Mouse (Mus musculus) heart, postnatal 14 days (tissue): ENCODE data around the gene Ptpn1. TPM values are rescaled to one million over a fixed set of nuclear protein-coding genes. Genes with fewer than 3 reads are reported as not detected.

ENCODE experiments used
- DNase-seq, 2 experiments: peaks; one replicate each; pipeline ENCODE4 v3.0.0; 2021 to 2022
- intact Hi-C: fragments of 180-260 bp; cut with DNase I; formaldehyde crosslinking; loops from one replicate; pipeline ENCODE4 v1.15.1; 2025
- long read RNA-seq, 2 experiments: library from polyadenylated mRNA; stranded (forward); transcript quantifications; one replicate each; pipeline ENCODE4 v2.0.0; 2021
- total RNA-seq, 2 experiments: library from RNA; stranded (reverse); gene quantifications; 2 replicates each; pipeline ENCODE4 v1.2.3; 2021

Gene Ptpn1
- 10 to 100 TPM; 24.0 to 27.8 TPM for total RNA-seq
- long read RNA-seq, experiment 1, full-length matches to known transcripts, result 27 of 38 reads
- long read RNA-seq, experiment 1, partial matches to known transcripts, result 8 of 38 reads
- long read RNA-seq, experiment 1, other reads (novel, unspliced or antisense), result 3 of 38 reads
- long read RNA-seq, experiment 2, full-length matches to known transcripts, result 26 of 35 reads
- long read RNA-seq, experiment 2, partial matches to known transcripts, result 3 of 35 reads
- long read RNA-seq, experiment 2, other reads (novel, unspliced or antisense), result 6 of 35 reads

DNA sequence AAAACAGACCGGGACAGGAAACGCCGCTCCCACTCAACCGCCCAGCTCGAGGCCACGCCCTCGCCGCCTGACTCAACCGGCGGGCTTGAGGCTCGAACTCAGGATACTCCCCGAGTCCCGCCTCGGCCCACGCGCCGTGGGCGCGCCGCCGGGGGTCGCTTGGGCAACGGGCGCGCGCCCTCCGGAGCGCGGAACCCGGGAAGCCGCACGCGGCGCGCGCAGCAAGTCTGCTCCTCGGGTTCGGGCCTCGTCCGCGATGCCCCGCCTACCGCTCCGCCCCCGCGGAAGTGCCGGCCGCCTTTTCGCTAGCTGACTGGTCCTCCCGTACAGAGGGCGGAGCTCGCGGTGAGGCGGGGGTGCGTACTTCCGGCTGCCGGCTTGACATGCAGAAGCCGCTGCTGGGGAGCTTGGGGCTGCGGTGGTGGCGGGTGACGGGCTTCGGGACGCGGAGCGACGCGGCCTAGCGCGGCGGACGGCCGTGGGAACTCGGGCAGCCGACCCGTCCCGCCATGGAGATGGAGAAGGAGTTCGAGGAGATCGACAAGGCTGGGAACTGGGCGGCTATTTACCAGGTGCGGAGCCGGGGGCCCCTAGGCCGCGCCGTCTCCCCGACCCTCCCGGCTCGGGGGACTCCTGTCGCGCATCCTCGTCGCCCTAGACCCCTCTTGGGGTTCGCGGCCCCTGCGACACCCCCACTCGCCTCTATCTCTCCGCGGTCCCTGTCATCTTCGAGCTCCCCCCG lies at the start of gene Ptpn1:
Ptpn1 (plus strand) TSS at position 73 of the 742 bp plus-strand sequence.
- intact Hi-C loops, result loop anchor here (2.0 kb wide), 1 partner anchor 29 kb away; no protein-coding TSS in a partner anchor
- DNase-seq, result peak; percentile 98

DNA sequence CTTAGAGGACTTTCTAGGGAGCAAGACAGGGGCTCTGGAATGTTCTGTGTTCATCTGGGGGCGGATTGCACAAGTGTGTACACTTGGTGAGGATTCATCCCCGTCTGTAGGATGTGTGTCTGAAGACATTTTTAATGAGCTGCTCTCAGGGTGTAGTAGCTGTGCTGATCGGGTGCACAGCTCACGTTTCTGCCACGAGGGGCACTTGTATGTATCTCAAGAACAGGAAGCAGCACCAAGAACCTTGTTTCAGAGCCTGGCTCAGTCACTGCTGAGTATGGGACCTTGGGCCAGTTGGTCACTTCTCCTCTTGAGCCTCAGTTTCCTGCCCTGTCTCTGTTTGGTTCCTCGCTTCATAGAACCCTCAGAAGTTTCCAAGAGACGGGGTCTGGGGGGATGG lies 45.4 kb upstream of the Ptpn1 start:
- no peak for DNase-seq
- intact Hi-C loops, result loop anchor here (5.0 kb wide), 1 partner anchor 54 kb away; no protein-coding TSS in a partner anchor

DNA sequence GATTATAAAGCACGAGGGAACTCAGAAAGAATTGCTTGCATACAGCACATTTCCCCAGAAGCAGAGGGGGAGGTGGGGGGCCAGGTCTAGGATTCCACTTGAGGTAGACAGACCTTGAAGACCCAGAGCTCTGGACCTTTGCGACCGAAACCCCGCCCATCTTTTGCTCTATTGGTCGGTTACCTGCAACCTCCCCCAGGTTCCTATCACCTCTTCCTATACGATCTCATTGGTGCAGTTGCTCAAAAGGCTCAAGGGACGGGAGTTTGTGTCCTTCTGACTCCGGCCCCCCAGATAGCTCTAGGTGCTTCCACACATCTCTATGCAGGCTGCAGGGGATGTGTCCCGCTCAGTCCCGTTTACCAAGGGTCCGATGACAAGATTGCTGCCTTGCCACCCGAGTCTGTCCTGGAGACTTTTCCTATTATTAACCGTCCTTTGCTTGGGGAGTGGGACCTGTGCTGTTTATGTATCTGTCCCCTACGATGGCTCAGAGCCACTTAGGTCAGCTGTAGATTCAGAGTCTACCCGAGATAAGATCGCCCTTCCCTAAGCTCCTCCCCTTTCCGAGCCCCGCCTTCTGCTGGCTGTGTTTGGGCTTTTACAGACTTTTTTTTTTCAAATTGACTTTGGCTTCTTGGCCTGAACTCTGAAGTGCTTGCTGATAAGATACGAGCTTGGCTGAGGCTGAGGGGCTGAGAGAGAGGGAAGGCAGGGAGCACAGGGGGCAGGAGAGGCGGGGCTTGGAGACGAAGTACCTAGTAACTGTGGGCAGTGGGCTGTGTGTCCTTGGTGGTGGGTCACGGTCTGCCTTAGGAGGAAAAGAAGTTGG lies 44.1 kb upstream of the Ptpn1 start:
- peak; percentile 37 to 52 for DNase-seq
- intact Hi-C loops, result loop anchor here (5.0 kb wide), 1 partner anchor 55 kb away; no protein-coding TSS in a partner anchor

DNA sequence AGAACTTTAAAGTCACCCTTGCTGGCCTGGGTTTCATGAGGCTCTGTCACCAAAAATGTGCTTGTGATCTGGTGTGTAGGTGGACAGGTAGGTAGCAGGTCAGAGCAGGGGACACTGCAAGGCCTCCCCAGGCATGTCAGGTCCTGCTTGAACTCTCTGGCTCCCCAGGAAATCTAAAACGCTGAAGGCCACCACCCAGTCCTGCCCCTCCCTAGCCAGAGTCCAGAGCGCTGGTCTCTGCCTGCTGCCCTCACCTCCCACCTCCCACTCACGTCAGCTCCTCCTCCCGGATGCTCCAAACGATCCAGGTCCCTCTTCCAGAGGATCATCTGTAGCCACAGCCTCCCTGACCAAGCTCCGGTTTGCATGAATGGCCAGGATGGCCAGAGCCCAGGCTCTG lies 43.0 kb upstream of the Ptpn1 start:
- intact Hi-C loops, result loop anchor here (5.0 kb wide), 1 partner anchor 57 kb away; no protein-coding TSS in a partner anchor
- DNase-seq, result no peak

DNA sequence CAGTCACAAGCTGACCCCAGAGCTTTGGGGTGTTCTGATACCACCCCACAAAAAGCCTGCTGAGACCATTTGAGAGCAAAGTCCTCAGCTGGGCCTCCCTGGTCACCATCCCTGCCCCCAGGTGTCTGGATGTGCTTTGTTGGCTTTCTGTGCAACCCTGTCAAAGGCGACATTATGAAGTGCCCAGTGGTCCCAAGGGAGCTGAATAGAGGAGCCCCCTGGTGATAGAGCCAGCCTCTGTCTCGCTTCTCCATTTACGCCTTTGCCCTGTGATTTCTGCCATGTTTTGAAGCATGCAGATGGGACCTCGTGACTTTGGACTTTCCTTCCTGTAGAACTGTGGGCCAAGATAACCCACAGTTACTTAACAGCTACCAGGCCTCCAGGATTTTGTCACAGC lies 42.0 kb upstream of the Ptpn1 start:
- no peak for DNase-seq
- intact Hi-C loops, result loop anchor here (5.0 kb wide), 2 partner anchors 58 to 123 kb away; no protein-coding TSS in a partner anchor

DNA sequence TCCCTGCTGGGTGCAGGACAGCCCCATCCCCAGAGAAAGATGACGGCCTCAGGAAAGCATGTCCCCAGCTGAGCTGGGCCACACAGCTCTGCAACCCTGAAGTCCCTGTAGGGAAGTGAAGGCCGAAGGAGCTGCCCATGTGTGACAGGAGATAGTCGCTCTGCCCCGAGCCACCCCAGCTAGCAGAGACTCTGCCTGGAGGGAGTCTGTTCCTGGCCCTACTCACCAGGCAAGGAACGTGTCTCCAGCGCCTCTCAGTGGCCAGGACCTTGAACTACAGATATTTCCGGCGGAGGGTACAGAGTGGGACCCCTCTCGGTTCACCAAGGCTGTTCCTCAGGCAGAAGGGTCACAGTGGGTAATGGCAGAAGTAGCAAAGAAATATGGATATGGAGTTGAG lies 39.9 kb upstream of the Ptpn1 start:
- peak; percentile 78 to 83 for DNase-seq
- intact Hi-C loops, result loop anchor here (5.0 kb wide), 1 partner anchor 125 kb away; no protein-coding TSS in a partner anchor

DNA sequence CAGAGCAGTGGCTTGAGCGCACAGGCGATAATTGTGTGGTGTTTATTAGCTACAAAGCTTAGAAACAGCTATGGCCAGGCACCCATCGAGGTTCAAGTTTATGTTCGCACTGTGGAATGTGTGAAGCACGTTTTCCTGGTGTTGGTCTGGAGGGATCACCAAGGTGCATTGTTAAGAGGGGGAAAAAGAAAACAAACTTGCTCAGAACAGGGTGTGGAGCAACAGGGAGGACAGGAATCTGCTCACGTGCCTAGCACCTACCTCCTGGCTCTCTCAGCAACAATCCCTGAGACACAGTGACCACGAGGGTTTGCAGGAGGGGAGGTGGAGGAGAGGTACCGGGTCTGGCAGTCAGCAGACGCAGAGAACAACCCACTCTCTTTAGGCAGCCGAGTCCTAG lies 38.2 kb upstream of the Ptpn1 start:
- DNase-seq, result no peak
- intact Hi-C loops, result loop anchor here (2.0 to 5.0 kb wide), 2 partner anchors 126 to 253 kb away; no protein-coding TSS in a partner anchor

DNA sequence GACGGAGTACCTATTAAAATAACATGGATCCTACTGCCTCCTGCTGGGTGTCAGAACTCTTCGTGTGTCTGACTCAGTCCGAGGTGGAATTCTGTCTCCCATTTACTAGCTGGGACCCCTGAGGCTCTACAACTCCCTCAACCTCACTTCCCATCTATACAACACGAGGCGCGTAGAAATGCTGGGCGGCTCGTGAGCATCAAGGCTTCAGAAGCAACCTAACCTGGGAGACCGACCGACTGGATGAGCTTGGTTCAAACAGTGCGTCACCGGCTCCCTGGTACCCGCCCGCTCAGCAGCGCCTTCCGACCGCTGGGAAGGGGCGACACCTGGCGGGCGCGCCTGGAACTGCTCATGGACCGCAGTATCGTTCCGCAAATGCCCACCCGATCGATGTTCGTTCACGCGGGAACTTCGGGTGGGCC lies 36.9 kb upstream of the Ptpn1 start:
- intact Hi-C loops, result loop anchor here (1.0 to 5.0 kb wide), 4 partner anchors 128 to 363 kb away; no protein-coding TSS in a partner anchor
- DNase-seq, result peak; percentile 88 to 94

DNA sequence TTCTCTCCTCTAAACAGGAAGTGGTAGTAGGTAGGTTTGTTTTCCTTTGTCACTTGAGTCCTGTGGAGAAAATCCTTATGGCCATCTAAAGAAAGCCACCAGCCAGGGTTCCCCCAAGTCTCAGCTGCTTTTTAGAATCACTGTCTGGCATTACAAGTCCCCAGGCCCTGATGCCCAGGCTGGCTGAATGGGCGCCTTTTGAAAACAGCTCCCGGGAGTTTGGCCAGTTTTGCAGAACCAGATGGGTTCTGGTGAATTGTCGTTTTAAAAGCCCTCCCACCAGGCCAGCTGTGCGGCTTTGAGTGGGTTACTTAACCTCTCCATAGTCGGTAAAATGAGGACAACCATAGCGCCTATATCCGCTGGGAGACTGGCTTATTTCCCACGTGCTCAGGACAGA lies 34.0 kb upstream of the Ptpn1 start:
- intact Hi-C loops, result loop anchor here (5.0 kb wide), 1 partner anchor 366 kb away; no protein-coding TSS in a partner anchor
- DNase-seq, result no peak

DNA sequence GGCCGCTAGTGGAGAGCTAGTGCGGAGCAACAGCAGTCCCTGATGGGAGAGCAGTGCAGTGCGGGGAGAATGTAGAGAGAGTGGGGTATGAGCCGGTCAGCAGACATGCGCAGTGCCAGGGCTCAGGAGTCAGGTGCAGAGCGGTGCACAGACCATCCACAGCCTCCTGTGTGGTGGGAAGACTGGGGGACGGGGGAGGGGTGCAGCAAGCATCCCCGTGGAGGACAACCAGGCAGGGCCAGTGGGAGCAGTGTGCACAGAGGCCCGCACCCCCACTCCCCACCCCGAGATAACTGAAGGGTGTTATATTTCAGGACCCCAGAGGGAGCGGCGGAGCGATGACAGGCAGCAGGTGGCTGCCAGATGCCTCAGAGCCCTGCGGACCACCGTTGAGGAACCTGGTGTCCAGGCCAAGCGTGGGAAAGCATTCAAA lies 31.9 kb upstream of the Ptpn1 start:
- DNase-seq, result no peak
- intact Hi-C loops, result loop anchor here (5.0 to 10.0 kb wide), 3 partner anchors 115 to 368 kb away; partner anchors contain the start of genes Pard6b and Ripor3

DNA sequence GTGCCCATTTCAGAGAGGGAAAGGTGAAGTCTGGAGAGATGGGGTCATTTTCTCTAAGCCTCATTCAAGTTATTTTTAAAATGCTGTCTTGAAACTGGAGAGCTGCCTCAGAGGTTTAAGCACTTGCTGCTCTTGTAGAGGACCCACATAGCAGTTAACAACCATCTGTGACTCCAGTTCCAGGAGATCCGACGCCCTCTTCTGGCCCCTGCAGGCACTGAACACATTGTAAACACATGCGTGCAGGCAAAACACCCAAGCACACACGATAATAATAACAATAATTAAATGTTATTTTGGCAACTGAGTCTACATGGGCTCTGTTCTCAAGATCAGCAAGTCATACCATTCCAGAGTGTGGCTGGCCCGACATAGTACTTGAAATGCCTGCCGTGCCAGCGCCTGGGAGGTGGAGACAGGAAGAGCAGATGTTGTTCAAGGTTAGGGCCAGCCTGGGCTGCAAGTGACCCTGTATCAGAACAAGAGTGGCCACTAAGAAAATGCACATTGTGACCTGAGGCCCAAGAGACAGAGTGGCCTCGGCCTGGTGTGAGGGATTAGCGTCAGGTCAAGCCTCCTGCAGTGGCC lies 29.6 kb upstream of the Ptpn1 start:
- no peak for DNase-seq
- intact Hi-C loops, result loop anchor here (10.0 kb wide), 2 partner anchors 113 to 183 kb away; partner anchors contain the start of genes Pard6b and Ripor3

DNA sequence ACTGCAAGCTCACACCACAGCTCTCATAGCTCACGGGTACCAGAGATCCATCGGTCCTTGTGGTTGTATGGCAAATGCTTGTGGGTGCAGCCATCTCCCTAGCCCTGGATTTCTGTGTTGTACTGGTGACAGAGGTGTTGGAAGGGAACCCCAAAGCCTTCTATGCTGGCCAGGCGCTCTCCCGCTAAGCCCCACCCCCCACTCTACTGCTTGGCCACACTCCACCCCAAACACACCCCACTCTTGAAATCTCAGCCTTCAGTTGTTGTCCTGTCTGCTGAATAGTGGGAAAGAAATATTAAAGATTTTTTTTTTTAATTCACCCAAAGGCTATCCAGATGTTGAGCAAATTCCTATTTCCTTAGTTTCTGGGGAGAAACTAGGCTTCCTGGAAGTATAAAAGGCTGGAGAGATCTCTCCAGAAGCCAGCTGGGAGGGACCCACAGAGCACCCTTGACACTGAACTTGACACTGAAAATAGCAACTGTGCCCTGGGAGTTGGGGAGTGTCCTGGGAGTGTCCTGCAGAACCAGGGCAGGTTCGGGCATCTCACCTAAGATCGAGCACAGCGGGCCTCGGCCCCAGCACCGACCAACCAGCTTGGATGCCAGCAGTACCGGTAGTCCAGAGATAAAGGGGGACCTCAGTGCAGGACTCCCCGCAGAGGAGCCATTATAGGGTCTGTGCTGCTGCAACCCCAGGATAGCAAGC lies 28.5 kb upstream of the Ptpn1 start:
- intact Hi-C loops, result loop anchor here (10.0 kb wide), 2 partner anchors 111 to 181 kb away; partner anchors contain the start of genes Pard6b and Ripor3
- DNase-seq, result no peak

DNA sequence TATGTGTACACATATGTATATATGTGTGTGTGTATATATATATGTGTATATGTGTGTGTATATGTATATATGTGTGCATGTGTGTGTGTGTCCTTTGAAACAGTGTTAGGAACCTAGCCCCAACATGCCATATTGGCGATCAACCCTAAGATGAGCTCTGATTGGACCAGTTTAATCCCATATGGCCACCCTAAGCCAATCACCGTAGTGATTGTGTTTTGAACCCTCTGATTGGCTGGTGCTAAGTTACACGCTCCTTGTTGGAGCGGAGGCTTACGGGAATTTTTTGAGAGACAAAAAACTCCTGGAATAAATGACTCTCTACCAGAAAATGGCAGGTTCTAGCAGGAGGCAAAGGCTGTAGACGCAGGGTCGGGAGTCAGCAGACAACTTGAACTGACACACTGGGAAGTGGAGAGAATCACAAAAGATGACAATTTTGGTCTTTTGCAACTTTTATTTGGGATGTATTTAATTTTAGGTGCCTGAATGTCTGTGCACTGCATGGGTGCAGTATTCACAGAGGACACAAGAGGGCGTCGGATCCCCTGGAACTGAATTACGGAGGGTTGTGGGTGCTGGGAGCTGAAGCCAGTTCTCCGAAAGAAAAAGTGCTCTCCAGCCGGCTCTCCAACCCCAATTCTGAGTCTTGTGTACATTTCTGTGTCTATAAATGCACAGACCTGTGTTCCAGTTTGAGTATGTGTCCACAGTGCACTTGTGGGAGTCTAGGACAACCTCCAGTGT lies 27.1 kb upstream of the Ptpn1 start:
- intact Hi-C loops, result loop anchor here (10.0 kb wide), 2 partner anchors 110 to 180 kb away; partner anchors contain the start of genes Pard6b and Ripor3
- DNase-seq, result no peak

DNA sequence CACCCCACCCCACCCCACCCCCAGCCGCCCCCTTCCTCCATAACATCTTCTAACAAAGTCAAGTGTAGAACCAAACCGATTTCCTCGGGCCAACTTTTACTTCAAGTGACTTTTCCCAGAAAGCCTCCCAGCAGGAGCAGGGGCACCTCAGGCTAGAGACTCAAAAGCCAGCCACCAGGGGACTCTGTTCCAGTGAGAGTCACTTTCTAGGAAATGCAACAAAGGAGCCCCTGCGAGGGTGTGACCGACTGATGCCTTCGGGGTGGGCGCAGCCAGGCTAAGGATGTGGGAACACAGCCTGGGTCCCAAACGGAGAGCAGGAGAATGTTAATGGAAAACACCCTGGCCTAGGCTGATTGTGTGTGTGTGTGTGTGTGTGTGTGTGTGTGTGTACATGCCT lies 26.3 kb upstream of the Ptpn1 start:
- DNase-seq, result no peak
- intact Hi-C loops, result loop anchor here (10.0 kb wide), 2 partner anchors 109 to 179 kb away; partner anchors contain the start of genes Pard6b and Ripor3

DNA sequence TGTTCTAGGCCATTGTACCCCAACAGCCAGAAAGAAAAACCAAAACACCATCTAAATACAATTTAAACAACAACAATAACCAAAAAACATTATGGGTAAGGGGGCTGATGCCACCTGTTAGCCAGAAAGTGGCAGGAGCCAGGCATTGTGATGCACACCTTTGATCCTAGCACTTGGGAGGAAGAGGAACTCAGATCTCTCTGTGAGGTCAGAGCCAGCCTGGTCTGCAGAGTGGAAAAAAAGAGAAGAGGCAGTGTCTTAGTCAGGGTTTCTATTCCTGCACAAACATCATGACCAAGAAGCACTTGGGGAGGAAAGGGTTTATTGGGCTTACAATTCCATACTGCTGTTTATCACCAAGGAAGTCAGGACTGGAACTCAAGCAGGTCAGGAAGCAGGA lies 25.1 kb upstream of the Ptpn1 start:
- intact Hi-C loops, result loop anchor here (10.0 kb wide), 2 partner anchors 108 to 178 kb away; partner anchors contain the start of genes Pard6b and Ripor3
- DNase-seq, result no peak

DNA sequence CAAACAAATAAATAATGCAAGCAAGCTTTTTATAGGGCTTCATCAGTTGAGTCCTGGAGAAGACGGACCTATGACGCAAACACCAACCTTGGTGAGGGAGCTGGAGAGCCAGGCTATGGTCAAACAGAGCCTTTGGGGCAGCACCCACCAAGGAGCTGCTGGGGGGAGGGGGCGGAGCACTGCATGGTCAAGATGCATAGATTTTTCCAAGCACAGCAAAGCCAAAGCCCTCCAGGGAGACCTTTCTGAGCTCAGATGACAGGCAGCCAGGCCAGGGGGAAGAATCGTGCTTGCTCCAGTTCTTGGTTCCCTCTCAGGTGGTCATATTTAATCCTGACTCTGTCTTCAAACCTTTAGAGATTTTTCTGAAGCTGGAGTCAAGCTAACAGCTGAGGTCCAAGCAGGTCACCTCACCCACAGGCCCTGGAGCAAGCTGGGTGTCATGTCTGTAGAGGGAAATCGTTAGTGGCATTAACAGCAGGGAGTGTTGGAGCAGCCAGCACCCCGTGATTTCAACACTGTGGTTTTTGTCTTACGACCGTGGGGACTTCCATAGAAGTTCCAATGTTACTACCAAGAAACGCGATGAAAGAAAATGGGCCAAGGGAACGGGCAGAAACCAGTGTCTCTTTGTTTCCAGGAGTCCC lies 22.2 kb upstream of the Ptpn1 start:
- no peak for DNase-seq
- intact Hi-C loops, result loop anchor here (10.0 kb wide), 2 partner anchors 105 to 175 kb away; partner anchors contain the start of genes Pard6b and Ripor3

DNA sequence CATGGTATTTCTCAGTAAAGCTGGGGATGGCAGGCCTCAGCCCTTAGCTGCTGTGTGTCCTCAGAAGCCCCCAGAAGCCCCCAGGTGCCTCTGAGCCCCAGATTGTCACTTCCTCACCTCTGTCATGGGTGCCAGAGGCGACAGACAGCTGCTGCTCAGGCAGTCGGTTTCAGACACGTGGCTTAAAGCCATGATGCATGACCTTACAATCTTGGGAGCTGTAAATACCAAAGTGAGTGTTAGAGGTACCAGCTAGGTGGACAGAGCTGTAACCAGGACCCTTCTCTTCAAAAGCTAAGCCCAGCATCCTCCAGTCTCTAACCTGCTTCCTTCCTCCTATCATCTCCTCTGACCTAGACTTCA lies 21.7 kb upstream of the Ptpn1 start:
- DNase-seq, result no peak
- intact Hi-C loops, result no loop called here

DNA sequence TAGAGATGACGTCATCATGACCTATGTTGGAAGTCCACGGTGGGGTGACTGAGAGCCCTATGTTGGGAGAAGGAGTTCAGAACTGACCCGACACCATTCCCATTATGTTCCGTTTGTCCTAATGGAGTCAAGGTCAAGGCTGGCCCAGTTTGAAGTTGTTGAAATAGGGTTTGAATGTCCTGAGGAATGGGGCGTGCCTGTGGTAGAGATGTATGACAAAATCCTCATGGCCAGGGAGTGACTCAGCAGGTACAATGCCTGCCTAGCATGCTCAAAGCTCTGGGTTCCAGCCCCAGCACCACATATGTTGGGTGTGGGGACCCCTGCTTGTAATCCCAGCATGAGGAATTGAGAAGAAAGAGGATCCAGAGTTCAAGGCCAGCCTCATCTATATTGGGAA lies 20.3 kb upstream of the Ptpn1 start:
- intact Hi-C loops, result no loop called here
- no peak for DNase-seq
